Mouse (Mus musculus): ENCODE results near the gene Tgfbr3. TPM values are rescaled to one million over a fixed set of nuclear protein-coding genes. Genes with fewer than 3 reads are reported as not detected.

The Tgfbr3 gene
- polyA plus RNA-seq, 1 experiment from 2014 or later = 7.8 TPM

- Histone ChIP-seq H3K4me3 (ENCODE audit: low read depth, low read length) (no peak overlapping the region), H3K4me2 (no peak overlapping the region), H3K36me3 (ENCODE audit: control insufficient read depth, insufficient read depth, low read length) (no peaks in the 10 kb centered on the region), H3K9me3 (ENCODE audit: control insufficient read depth, low read length) (no peaks in the 10 kb centered on the region), H3K4me1 (ENCODE audit: control insufficient read depth, insufficient read depth, low read length) (peaks cover 4% of the 10 kb centered on the region), H3K27ac (ENCODE audit: low read depth, low read length) (no peak overlapping the region), H3K27me3 (ENCODE audit: control insufficient read depth, insufficient read depth, low read length) (no peaks in the 10 kb centered on the region), H3K9ac (ENCODE audit: low read length) (no peak overlapping the region)
- ATAC-seq (ENCODE audit: low FRiP score) = no peak
- WGBS = 83% methylated on average over 5 of the region's 5 CpGs
- DNase-seq (ENCODE audit: low spot score, missing footprints) = no peak
These were observed 229.9 kb downstream of the Tgfbr3 start for GRCm38 (mm10) chr5:107059514-107059913.

GRCm38 (mm10) chr5:107058642-107059041 is 230.8 kb downstream of the Tgfbr3 start:
- H3K9ac ChIP-seq (ENCODE audit: low read length) = no peak overlapping the region
- 82% methylated on average over 4 of the region's 4 CpGs for WGBS
- DNase-seq (ENCODE audit: low spot score, missing footprints) (no peak), ATAC-seq (ENCODE audit: low FRiP score) (no peak)
- H3K4me3 ChIP-seq (ENCODE audit: low read depth, low read length) = no peak overlapping the region
- no peaks in the 10 kb centered on the region for H3K27me3 ChIP-seq (ENCODE audit: control insufficient read depth, insufficient read depth, low read length)
- H3K36me3 ChIP-seq (ENCODE audit: control insufficient read depth, insufficient read depth, low read length) = no peaks in the 10 kb centered on the region
- no peaks in the 10 kb centered on the region for H3K9me3 ChIP-seq (ENCODE audit: control insufficient read depth, low read length)
- H3K4me2 ChIP-seq = no peak overlapping the region
- no peak overlapping the region for H3K27ac ChIP-seq (ENCODE audit: low read depth, low read length)
- H3K4me1 ChIP-seq (ENCODE audit: control insufficient read depth, insufficient read depth, low read length) = peaks cover 4% of the 10 kb centered on the region

Other genes with a start within 250 kb of the Tgfbr3 start
- gene Brdt, start 41.5 kb upstream of the Tgfbr3 start, polyA plus RNA-seq (2014; fragmentation: Nextera tagmentation; extraction: Ambion mirVana) = 2.3 and 2.4 TPM in 2 replicates
- gene Ephx4, start 113.1 kb upstream of the Tgfbr3 start, polyA plus RNA-seq (2014; fragmentation: Nextera tagmentation; extraction: Ambion mirVana) = 0.72 and 0.75 TPM in 2 replicates
- not detected in 2 replicates for gene Lpcat2b, start 141.9 kb upstream of the Tgfbr3 start, polyA plus RNA-seq (2014; fragmentation: Nextera tagmentation; extraction: Ambion mirVana)
- gene Btbd8, start 148.4 kb upstream of the Tgfbr3 start, polyA plus RNA-seq (2014; fragmentation: Nextera tagmentation; extraction: Ambion mirVana) = 10.0 and 11.2 TPM in 2 replicates
- gene Gm42669, start 218.0 kb upstream of the Tgfbr3 start, polyA plus RNA-seq (2014; fragmentation: Nextera tagmentation; extraction: Ambion mirVana) = 0.18 and 0.31 TPM in 2 replicates
- 0.19 and 0.22 TPM in 2 replicates for gene 1700028K03Rik, start 245.1 kb upstream of the Tgfbr3 start, polyA plus RNA-seq (2014; fragmentation: Nextera tagmentation; extraction: Ambion mirVana)